Mouse (Mus musculus): Measurements from ENCODE around the gene Ccdc8.

Gene Ccdc8

DNA sequence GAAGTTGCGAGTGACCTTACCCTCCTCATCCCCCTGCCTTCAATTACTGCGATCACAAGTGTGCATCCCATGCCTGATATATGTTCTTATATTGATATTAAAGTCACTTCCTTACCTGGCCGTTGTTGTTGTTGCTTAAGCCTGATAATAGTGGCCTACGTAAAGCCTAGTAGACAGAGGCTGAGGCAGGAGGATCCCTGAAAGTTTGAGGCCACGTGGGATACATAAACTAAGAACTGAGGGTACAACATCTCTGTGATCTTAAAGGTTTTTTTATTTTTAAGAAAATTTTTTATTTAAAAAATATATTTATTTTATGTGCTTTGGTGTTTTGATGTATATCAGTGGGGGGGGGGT, at the start of gene Ccdc8:
Ccdc8 (plus strand) TSS at position 258 of the 357 bp plus-strand sequence.
- in situ Hi-C loops (cut with MboI) = loop anchor here (10.0 kb wide), 1 partner anchor 58 kb away; no protein-coding TSS in a partner anchor

DNA sequence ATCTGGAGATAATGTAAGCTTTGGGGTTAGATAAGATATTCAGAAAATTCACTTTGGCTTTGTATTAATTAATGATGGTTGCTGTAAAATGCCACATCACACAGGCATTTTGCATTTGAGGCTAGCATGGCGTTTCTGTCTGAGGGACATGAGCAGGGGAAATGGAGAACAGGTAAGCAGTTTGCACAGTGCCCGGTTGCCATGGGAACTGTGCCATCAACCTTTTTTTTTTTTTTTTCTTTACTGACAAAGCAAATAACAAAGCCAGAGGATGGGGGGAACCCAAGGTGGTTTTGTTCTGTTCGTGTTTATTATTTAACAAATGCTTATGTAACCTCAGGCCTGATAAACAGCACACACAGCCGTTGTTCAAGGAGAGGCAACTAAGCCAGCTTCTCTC, 49.6 kb upstream of the Ccdc8 start:
- in situ Hi-C loops (cut with MboI) = no loop called here

DNA sequence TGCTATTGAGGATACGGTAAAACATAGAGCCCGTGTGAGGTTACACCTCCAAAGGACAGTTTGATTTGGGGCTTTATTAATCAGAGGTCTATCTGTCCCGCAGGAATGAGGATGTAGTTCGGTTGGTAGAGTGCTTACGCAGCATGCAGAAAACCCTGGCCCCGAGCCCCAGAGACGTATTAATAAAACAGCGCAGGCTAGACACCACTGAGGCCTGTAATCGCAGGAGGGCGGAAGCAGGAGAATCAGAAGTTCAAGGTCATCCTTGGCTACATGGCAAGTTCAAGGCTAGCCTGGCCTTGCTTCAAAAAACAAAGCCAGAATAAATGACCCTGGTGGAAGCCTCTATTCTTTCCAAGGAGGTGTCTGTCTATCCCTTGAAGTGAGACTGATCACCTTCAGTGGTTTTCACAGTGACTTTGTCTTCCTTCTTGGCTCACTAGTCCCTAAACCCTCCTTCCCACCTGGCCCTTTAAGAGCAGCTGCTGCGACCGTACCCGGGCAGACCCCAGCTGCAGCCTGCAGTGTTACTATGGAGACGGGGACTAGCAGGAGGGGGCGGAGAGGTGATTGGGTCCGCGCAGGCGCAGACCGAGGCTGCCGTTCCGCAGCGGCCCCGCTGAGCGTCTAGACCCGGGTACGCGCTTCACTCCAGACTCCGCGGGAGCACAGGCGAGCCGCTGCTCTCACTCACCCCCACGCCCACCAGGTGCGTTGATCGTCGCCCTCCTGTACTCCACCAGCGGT, 48.3 kb upstream of the Ccdc8 start, which contains the start of gene Pnmal2:
Pnmal2 (plus strand) TSS at position 622 of the 747 bp plus-strand sequence.
- in situ Hi-C loops (cut with MboI) = no loop called here

DNA sequence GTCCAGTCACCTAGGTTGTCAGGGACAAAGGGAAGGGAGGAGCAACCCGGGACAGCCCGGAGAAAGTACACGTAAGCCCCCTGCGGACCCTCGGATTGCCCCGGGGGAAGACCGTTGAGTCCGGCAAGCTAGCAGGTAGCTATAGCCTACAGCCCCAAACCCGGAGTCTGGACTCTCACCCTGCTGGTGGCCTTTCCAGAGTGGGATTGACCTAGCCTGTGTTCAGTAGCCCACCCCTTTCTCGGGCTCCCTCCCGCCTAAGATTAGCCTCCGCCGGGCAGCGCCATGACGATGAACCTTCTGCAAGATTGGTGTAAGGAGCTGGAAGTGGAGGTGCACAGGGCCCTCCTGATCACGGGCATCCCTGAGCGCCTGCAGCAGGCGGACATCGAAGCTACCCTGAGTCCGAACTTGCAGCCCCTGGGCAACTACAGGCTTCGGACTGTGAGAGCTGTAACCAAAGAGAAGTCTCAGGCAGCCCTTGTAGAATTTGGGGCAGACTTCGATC, 47.6 kb upstream of the Ccdc8 start:
- in situ Hi-C loops (cut with MboI) = no loop called here

DNA sequence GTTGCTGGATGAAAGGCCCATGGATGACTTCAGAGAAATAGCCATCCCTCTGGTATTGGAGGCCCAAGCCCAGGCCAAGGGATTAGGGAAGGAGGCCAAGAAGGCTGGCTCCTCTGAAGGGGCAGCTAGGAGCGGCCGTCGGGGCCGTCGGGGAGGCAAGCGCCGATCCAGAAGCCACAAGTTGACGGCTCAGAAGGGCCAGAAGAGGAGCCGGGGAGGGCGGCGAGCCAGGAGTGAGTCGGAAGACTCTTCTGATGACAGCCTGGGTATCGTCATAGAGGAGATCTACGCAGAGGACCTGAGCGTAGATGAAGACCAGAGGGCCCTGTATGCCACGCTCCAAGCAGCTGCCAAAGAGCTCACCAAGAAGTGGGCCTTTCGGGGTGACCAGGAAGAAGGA, 47.1 kb upstream of the Ccdc8 start:
- in situ Hi-C loops (cut with MboI) = no loop called here

DNA sequence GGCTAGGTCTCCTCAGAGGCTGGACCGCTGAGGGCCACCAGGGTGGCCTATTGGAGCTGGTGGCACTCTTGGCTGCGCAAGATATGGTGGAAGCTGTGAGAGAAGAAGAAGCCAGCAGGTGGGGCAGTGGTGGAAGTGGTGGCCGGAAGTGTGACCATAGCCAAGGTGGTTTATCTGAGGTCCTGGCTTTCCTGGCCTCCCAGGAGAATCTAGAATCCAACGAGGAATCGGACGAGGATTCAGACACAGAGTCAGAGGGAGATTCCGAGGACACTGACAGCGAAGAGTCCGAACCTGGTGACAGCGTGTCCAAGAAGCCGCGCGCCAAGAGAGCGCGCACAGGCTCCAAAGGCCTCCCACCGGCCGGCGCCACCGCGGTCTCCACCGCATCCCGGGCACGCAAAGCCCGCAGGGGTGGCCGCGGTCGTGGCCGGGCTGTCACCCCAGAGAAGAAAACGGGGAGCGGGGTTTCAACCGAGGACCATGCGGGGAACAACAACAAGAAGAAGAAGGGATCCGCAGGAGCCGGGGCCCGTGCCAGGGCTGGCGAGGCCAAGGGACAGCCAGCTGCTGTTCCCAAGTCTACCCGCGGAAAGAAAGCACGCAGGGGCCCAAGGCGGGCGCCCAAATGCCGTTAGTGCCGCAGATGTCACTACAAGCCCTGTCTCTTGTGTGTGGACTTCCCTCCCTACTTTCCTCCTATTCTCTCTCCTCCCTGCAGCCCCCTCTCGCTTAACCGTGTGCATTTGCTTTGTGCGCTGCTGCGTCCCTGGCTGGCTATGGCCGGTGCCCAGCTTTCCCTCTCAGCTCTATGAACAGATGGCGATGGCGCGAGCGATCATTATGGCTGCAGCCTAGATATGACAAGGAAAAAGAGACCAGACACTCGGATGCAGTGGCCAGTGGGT, 45.8 kb upstream of the Ccdc8 start:
- in situ Hi-C loops (cut with MboI) = no loop called here

DNA sequence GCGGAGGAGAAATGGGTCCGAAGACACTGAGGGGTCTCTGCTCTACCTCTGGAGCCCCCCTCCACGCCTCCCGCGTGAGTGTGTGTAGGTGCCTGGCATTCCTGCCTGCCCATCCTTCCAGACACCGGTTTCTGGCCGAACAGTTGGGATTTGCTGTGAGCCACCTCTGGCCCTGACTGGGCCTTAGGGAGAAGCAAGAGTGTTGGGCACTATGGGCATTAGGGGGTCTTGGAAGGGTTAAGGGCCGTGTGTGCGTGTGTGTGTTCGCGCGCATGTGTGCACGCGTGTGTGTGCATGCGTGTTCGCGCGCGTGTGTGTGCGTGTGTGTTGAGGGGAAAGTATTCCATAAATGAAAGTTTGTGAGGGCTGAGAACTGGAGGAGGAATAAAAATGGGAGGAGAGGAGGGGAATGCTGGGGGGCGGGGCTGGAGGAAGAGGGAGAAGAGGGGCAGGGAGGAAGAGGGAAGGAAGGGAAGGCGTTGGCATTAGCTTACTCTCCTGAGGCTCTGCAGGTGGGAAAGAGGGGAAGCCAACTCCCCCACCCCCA, 45.1 kb upstream of the Ccdc8 start:
- in situ Hi-C loops (cut with MboI) = no loop called here

DNA sequence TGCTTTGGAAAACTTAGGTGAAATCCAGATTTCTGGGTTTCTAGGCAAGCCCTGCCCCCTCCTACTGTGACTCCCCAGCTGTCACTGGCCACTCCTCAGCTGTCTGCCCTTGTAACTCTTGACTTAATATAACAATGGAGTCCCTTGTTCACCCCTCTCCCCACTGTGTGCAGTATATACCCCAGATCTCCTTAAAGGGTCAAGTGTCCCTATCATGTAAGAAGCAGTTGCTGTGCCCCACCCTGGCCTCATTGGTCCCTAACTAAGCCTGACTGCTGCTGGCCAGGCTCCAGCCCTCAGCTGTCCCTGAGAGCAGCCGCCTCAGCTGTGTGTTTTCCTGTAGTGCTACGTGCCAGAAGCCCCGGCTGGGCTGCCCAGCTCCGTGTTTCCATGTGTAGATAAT, 44.5 kb upstream of the Ccdc8 start:
- in situ Hi-C loops (cut with MboI) = no loop called here

DNA sequence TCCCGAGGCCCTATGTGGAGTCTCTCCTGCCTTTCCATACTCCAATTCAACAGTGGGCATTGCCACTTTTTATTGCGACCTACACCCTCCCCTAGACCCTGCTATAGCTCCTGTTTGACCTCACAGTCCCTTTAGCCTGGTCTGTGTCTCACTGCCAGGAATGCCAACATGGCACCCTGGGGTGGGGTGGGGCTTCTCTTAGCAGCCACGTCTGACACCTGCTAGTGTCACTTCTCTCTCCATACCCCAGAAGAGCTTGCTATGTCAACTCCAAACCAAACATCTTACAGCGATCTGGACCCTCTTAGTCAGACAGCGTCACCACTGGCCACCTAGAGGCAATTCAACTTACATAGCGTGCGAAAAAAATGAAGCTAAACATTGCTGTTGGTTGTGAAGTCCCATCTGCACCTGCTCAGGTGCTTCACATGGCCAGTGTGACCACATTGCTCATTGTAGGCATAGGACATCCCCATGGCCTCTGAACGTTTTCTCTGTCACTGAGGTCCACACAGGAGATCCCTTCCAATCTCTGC, 43.5 kb upstream of the Ccdc8 start:
- in situ Hi-C loops (cut with MboI) = no loop called here

DNA sequence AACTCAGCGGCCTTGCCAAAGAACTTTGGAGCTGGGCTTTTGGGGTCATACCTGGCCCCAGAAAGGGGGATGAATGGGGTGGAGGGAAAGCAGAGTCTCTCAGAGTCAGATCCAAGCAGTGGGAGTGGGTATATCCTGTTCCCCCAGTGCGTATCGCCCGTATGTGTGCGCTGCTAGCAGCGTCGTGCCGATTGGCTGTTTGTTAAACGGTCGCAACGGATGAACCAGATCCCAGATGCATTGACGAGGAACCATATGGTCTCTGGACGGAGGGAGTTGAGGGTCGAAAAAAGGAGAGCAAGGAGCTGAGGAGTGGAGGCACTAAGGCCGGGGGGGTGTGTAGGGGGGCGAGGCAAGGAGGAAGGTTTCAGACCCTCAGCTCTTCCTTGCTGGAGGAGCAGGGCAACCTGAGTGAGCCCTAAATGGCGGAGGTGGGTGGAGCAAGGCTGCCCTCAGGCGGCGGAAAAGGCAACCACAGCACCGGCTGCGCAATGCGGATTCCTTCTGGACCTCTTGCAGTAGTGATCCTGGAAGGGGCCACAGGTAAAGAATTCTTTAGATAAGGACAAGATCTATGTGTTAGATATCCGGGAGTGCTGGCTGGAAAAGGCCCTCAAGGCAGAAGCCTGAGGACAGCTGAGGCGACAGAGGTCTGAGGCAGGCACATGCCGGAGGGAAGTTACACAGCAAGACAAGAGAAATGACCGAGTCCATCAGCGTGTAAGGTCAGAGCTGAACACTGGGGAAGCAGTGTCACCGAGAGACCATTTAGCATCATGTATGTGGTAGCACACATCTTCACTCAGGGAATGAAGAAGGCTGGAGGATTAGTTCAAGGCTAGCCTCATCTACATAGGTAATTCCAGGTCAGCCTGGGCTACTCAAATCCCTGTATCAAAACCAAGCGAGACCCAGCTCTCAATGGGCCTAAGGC, 42.3 kb upstream of the Ccdc8 start:
- in situ Hi-C loops (cut with MboI) = loop anchor here (5.0 kb wide), 1 partner anchor 52 kb away; no protein-coding TSS in a partner anchor

DNA sequence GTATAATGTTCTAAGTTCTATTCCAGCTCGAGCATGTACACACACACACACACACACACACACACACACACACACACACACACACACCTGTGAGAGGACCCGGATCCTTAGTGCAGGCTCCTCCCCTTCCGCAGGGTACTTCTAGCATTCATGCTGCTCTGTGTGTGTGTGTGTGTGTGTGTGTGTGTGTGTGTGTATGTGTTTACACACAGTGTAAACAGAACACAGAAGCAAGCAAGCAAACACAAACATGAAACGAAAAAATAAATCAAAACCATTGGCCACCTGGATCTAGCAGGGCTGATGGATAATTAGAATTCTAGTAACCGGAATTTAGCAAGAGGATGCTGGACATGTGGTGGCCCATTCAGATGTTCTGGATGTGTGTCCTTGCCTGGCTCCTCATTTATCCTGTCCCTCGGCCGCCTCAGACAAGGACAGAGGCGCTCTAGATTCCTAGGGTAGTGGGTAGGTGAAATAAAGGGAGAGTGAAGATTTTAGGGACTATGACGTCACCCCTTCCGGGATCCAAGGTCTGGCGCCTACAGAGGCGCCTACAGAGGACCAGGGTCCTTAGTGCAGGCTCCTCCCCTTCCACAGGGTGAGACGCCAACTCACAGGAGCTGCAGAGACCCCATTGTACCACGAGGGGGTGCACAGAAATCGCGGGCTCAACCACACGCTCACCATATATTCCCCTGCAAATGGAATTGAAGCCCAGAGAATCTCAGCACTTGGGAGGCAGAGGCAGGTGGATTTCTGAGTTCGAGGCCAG, 41.5 kb upstream of the Ccdc8 start:
- in situ Hi-C loops (cut with MboI) = loop anchor here (5.0 kb wide), 1 partner anchor 51 kb away; no protein-coding TSS in a partner anchor

DNA sequence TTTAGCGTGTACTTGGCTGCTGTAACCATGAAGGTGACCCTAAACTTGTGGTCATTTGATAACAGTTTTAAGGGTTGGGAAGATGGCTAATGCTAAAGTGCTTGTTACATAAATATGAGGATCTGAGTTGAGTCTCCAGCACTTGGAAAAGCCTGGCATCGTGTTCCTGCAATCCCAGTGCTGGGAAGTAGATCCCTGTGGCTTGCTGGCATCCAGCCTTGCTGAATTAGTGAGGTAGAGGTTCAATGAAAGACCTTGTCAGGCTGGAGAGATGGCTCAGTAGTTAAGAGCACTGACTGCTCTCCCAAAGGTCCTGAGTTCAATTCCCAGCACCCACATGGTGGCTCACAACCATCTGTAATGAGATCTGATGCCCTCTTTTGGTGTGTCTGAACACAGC, 38.7 kb upstream of the Ccdc8 start:
- in situ Hi-C loops (cut with MboI) = loop anchor here (5.0 kb wide), 1 partner anchor 49 kb away; no protein-coding TSS in a partner anchor

DNA sequence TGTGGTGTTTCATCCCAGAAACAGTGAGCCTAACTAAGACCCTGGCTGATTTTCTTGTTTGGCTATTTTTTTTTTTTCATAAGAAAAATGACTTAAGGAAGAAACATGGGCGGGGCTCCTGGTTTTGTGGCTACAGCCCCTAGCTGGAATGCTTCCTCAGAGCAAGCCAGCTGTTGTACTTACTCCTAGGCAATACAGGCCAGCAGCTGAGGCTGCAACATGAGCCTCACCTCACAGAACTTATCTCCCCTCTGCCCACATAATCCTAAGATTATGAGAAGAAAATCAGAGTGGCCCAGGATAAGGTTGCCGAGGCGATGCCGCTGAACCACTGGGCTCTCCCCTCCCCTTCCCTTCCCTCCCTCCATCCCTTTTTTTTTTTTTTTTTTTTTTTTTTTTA, 36.8 kb upstream of the Ccdc8 start:
- in situ Hi-C loops (cut with MboI) = no loop called here

DNA sequence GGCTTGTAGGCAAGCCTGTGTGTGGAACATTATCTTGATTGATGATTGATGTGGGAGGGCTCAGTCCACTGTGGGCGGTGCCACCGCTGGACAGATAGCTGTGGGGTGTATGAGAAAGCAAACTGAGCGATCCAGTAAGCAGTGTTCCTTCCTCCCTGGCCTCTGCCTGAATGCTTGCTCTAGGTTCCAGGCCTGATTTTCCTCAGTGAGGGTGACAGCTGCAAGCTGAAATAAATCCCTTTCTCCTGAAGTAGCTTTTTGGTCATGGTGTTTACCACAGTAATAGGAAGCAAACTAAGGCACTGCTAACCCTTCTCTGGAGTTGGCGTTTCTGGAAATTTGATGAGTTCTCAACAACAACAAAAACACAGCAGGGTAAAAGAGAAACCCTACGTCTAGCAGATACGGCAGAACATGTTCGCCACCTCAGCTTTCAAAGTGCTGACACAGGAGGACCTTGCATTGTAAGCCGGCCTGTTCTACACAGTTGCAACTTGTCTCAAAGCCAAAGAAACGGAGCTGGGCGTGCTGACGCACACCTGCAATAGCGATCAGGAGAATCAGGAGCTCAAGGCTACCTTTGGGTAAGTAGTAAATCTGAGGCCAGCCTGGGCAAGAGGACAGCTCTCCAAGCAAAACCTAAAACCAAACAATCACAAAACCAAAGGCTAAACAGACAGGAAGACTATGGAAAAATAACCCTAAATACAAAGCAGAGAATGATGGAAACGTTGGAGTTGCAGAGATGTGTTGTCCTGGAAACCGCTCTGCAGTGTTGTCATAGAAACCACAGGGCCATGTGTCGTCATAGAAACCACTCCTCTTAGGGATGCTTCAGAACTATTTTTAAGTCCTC, 35.9 kb upstream of the Ccdc8 start:
- in situ Hi-C loops (cut with MboI) = no loop called here

DNA sequence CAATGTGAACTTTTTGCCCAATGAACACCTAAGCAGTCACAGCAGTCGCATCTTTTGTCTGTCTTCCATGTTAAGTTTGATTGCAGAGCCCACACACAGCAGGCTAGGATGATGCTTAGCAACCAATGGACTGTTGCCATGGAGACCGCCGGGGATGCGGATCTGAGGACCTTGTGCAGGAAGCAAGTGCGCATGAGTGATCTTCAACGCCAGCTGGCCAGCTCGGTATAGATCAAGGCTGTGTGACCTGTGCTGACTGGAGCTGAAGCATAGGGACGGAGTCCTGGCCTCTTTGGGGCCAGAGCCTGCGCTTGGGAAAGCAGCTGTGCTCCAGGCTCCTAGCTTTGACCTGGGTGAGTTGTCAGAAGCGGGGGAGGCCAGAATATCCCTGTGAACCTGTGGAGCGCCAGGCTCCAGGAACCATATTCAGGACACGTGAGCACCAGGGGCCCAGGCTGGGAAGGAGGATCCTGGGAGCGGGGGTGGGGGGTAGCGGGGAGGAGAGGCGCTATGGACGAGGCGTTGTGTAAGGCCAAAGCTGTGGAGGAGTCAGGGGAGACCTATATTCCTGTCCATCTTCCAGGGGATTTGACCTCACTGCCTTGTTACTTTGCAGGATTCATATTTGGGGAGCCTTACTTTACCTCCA, 32.8 kb upstream of the Ccdc8 start, which contains the start of gene Pnmal1:
Pnmal1 (plus strand) TSS at position 141 of the 649 bp plus-strand sequence.
- in situ Hi-C loops (cut with MboI) = no loop called here

DNA sequence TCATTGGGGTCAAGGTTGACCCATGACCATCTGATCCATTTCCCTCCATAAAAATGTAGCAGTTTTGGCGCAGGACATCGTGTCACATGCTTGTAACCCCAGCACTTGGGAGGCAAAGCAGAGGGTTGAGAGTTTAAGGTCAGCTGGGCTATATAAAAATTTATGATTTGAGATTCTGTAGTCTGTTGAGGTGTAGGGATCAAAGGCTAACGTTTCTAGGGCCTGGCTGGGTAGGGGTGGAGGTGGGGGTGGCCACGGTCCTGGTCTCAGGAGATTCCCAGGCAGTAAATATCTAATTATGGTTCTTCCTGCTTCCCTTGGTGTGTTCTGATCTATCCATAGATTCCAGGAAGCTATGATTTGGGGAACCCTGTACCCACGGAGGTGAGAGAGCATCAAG, 30.8 kb upstream of the Ccdc8 start:
- in situ Hi-C loops (cut with MboI) = no loop called here

DNA sequence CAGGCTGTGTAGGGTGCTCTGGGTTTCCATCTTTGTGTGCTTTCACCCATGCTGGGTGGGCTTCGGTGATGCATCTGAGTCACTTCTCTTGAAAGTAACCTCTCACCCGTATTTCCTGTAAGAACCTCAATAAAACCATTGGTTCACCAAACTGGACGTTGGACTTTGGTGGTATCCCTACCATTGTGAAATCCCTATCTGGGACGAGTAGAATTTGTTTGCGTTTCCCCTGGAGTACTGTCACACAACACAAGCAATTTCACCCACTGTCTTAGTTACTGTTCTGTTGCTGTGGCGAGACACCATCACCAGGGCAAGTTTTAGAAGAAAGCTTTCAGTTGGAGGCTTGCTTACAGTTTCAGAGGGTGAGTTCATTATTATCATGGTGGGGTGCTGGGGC, 24.1 kb upstream of the Ccdc8 start:
- in situ Hi-C loops (cut with MboI) = no loop called here

DNA sequence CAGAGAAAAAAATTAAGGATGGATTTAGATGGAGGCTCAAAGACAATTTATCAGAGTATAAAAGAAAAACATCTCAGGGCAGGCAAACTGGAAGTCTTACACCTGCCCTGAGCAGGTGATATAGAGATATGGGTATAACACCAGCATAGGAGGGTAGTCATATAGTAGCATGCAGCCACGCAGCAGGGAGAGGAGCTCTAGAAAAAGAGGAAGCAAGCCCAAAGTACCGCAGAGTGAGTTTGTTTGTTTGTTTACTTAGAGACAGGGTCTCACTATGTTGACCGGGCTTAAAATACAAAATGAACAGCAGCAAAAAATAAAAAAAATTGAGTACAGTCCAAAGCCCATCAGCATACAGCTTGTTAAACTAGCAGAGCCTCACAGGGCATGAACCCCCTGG, 21.3 kb upstream of the Ccdc8 start:
- in situ Hi-C loops (cut with MboI) = no loop called here

DNA sequence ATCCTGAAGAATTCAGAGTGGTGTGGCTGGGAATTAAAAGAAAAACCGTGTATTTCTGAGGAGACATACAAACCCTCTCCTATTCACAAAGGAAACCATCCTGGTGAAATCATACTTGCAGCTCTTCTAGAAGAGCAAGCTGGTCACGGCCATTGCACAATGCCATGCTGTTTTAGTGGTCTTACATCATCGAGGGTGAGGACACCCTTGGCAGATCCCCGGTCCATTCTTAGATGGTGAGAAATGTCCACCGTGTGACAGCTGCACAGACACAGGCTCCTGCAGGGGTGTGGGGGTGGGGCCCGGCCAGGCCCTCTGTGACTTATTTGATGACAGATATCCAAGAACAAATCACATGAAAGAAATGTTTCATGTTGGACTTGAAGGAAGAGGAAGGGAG, 18.5 kb upstream of the Ccdc8 start:
- in situ Hi-C loops (cut with MboI) = no loop called here

Measured in mature B cell (primary cell).